ENCODE assay signal across 26 mouse cellular contexts in genomic region chr10:22295676-22296075, GRCm38 (mm10).
DNase-seq lines count a peak whose midpoint lies in the region; ATAC-seq and TF ChIP-seq lines count a peak whose summit lies in the region.
"Had no signal": no experiment of that assay in that cellular context is flagged by ENCODE, and none has a peak within 500 bp of the region (broad histone marks: within the 10 kb centered on the region; RNA-seq: fewer than 3 reads in every experiment).

No protein-coding gene starts in this region.

- no peaks in the 10 kb centered on the region for H3K9me3 ChIP-seq in CH12.LX (replicated peaks; ENCODE audit: low read length)
- no peaks in the 10 kb centered on the region for H3K9me3 ChIP-seq in hindbrain, embryonic 10.5 days
- H3K9me3 ChIP-seq: forebrain, embryonic 10.5 days; forebrain, embryonic 13.5 days; G1E; heart, embryonic 12.5 days; heart, embryonic 15.5 days; intestine, embryonic 15.5 days had no signal

- intact Hi-C loops in left cerebral cortex, adult 2 months (cut with DNase I) = no loop called here

- H3K4me2 ChIP-seq in CH12.LX (ENCODE audit: insufficient read depth, low read depth, poor library complexity, severe bottlenecking) = no peak overlapping the region
- H3K4me2 ChIP-seq: forebrain, embryonic 13.5 days; heart, embryonic 12.5 days; heart, embryonic 15.5 days; hindbrain, embryonic 14.5 days; intestine, embryonic 15.5 days had no signal

- no peak for TF ChIP-seq CTCF in CH12.LX (conservative IDR thresholded peaks at IDR 0.05 in 1 of 2, IDR thresholded peaks at IDR 0.05 in 1 of 2; ENCODE audit: low read depth in 2 of 2, low read length in 2 of 2)
- TF ChIP-seq CTCF in left cerebral cortex, adult 2 months (IDR thresholded peaks at IDR 0.05) = no peak

- 47% methylated on average over 1 of the region's 1 CpGs for WGBS in hindbrain, embryonic 10.5 days

- no peak for TF ChIP-seq RAD21 in CH12.LX (IDR thresholded peaks at IDR 0.05; ENCODE audit: low read depth, low read length)

- TF ChIP-seq EP300 in CH12.LX (IDR thresholded peaks at IDR 0.05; ENCODE audit: low read length) = no peak

- H3K27me3 ChIP-seq in CH12.LX (replicated peaks) = no peaks in the 10 kb centered on the region
- H3K27me3 ChIP-seq in hindbrain, embryonic 10.5 days (ENCODE audit: insufficient read depth, poor library complexity, severe bottlenecking) = no peaks in the 10 kb centered on the region
- H3K27me3 ChIP-seq: forebrain, embryonic 13.5 days; heart, embryonic 12.5 days; heart, embryonic 15.5 days; intestine, embryonic 15.5 days had no signal

- no peak overlapping the region for H3K27ac ChIP-seq in CH12.LX (ENCODE audit: insufficient read depth, low read depth)
- H3K27ac ChIP-seq in left cerebral cortex, adult 2 months = no peak overlapping the region
- no peak overlapping the region for H3K27ac ChIP-seq in hindbrain, embryonic 10.5 days
- H3K27ac ChIP-seq: forebrain, embryonic 10.5 days; forebrain, embryonic 13.5 days; heart, embryonic 15.5 days; hindbrain, embryonic 14.5 days; hindbrain, postnatal 0 days; intestine, embryonic 15.5 days had no signal

- DNase-seq in CD4-positive, CD25-positive, alpha-beta regulatory T cell, adult 2 months (ENCODE audit: low read depth, low spot score) = peak; percentile 42
- no peak for DNase-seq in CH12.LX (ENCODE audit: extremely low read depth)
- DNase-seq in natural killer cell, adult 2 months (ENCODE audit: low spot score in 2 of 2) = peak; percentile 20 to 44
- DNase-seq in left cerebral cortex, adult 2 months (ENCODE audit: extremely low spot score in 1 of 2, low spot score in 2 of 2) = no peak
- DNase-seq in hindbrain, embryonic 10.5 days (ENCODE audit: low spot score) = no peak
- no peak for DNase-seq in ovary, postnatal 10 days (ENCODE audit: low spot score)
- DNase-seq in cerebellum, postnatal 25 days = no peak
- DNase-seq: adrenal gland, adult 8-10 months; adrenal gland, postnatal 25 days; cerebellum, adult 11-12 months; cerebellum, adult 8-10 months; cerebellum, postnatal 10 days; gastrocnemius, postnatal 14 days; heart, adult 18-20 months; heart, postnatal 10 days; heart, postnatal 36 days had no signal

- no peak overlapping the region for H3K9ac ChIP-seq in CH12.LX (ENCODE audit: insufficient read depth, low read depth)
- H3K9ac ChIP-seq: forebrain, embryonic 13.5 days; heart, embryonic 12.5 days; heart, embryonic 15.5 days; hindbrain, embryonic 14.5 days; intestine, embryonic 15.5 days had no signal

- TF ChIP-seq POLR2A in CH12.LX (IDR thresholded peaks at IDR 0.05; ENCODE audit: low read depth, low read length) = no peak

- peak; percentile 16 for ATAC-seq in activated CD4-positive, CD25-positive, alpha-beta regulatory T cell, adult 4 months
- ATAC-seq: forebrain, embryonic 13.5 days; forebrain, embryonic 16.5 days; hindbrain, postnatal 0 days; intestine, embryonic 15.5 days had no signal

- dilution Hi-C loops in CH12.LX (cut with MboI; ENCODE audit: extremely low pct_ligation_motif_present, extremely low pct_unique_long_range_greater_than_20kb, low sequenced_read_pairs) = no loop called here

- H3K36me3 ChIP-seq in CH12.LX (replicated peaks in 1 of 2; ENCODE audit: control insufficient read depth in 1 of 2, insufficient read depth in 1 of 2, low read length in 1 of 2) = peaks cover 6 to 55% of the 10 kb centered on the region in 2 experiments
- no peaks in the 10 kb centered on the region for H3K36me3 ChIP-seq in hindbrain, embryonic 10.5 days
- H3K36me3 ChIP-seq: forebrain, embryonic 10.5 days; heart, embryonic 12.5 days; heart, embryonic 15.5 days; intestine, embryonic 15.5 days had no signal

- no peak overlapping the region for H3K4me3 ChIP-seq in CH12.LX (replicated peaks in 1 of 3; ENCODE audit: low read depth in 2 of 3, low read length in 2 of 3, poor library complexity in 1 of 3)
- H3K4me3 ChIP-seq in left cerebral cortex, adult 2 months = no peak overlapping the region
- no peak overlapping the region for H3K4me3 ChIP-seq in hindbrain, embryonic 10.5 days
- H3K4me3 ChIP-seq: forebrain, embryonic 10.5 days; forebrain, embryonic 13.5 days; heart, embryonic 12.5 days; heart, embryonic 15.5 days; intestine, embryonic 15.5 days had no signal

- peaks cover 11 to 80% of the 10 kb centered on the region in 2 experiments for H3K4me1 ChIP-seq in CH12.LX (ENCODE audit: control insufficient read depth in 1 of 2, insufficient read depth in 2 of 2)
- H3K4me1 ChIP-seq in hindbrain, embryonic 10.5 days (replicated peaks) = peaks cover 12% of the 10 kb centered on the region
- H3K4me1 ChIP-seq: forebrain, embryonic 10.5 days; forebrain, embryonic 13.5 days; heart, embryonic 12.5 days; heart, embryonic 15.5 days; intestine, embryonic 15.5 days had no signal

- in situ Hi-C loops in CH12.LX (cut with MboI; ENCODE audit: low pct_ligation_motif_present, low pct_unique_long_range_greater_than_20kb, low sequenced_read_pairs) = no loop called here

- no peaks in the 10 kb centered on the region for H3K79me2 ChIP-seq in CH12.LX (replicated peaks; ENCODE audit: control insufficient read depth, extremely low read depth, insufficient read depth, poor library complexity, severe bottlenecking)

TF ChIP-seq in CH12.LX, 34 proteins besides CTCF, POLR2A, EP300 and RAD21:
- TF ChIP-seq JUND (conservative IDR thresholded peaks at IDR 0.05; ENCODE audit: low read depth, low read length) = no peak
- TF ChIP-seq ZNF384 (IDR thresholded peaks at IDR 0.05; ENCODE audit: low read depth, low read length) = peak; percentile 78
- TF ChIP-seq BHLHE40 (IDR thresholded peaks at IDR 0.05; ENCODE audit: low read depth, low read length) = peak; percentile 73
- no peak for TF ChIP-seq USF1 (IDR thresholded peaks at IDR 0.05; ENCODE audit: low read depth, low read length)

Comparison
In these comparisons a context has a peak if more than half of its experiments do, and no peak if none do; other contexts are left out.
1. DNase-seq: peak in CD4-positive, CD25-positive, alpha-beta regulatory T cell, adult 2 months (single experiment) and natural killer cell, adult 2 months (2 of 2); none in CH12.LX (single experiment), left cerebral cortex, adult 2 months (0 of 2), hindbrain, embryonic 10.5 days (single experiment), ovary, postnatal 10 days (single experiment) and cerebellum, postnatal 25 days (0 of 2).